Mouse (Mus musculus): ENCODE data around the gene Gm49510.
A peak's percentile ranks its signal among the peaks of the same experiment; 100 is the strongest.

Gene Gm49510

GRCm38 (mm10) chr15:78916052-78916826 lies 16.8 kb downstream of the Gm49510 start:
- DNase-seq: no peak

GRCm38 (mm10) chr15:78918126-78918525 lies 18.7 kb downstream of the Gm49510 start:
- no peak for DNase-seq

- no peak for DNase-seq
Observed at GRCm38 (mm10) chr15:78919914-78920313, 20.4 kb downstream of the Gm49510 start.

- DNase-seq: no peak
Observed at GRCm38 (mm10) chr15:78922700-78923099, 23.2 kb downstream of the Gm49510 start.

GRCm38 (mm10) chr15:78923585-78923984 lies 24.1 kb downstream of the Gm49510 start:
- no peak for DNase-seq

GRCm38 (mm10) chr15:78925129-78925528 lies 25.7 kb downstream of the Gm49510 start:
- DNase-seq: peak; percentile 39

GRCm38 (mm10) chr15:78926021-78926919 lies 26.8 kb downstream of the Gm49510 start, which contains the start of gene Lgals1:
Lgals1 (plus strand) TSS chr15:78926725.
- DNase-seq: peak; percentile 91

- peak; percentile 36 for DNase-seq
Observed at GRCm38 (mm10) chr15:78927021-78927787, 27.7 kb downstream of the Gm49510 start.

GRCm38 (mm10) chr15:78927788-78928457 lies 28.5 kb downstream of the Gm49510 start:
- DNase-seq: peak; percentile 55

- no peak for DNase-seq
Observed at GRCm38 (mm10) chr15:78928539-78928938, 29.1 kb downstream of the Gm49510 start.

- DNase-seq: no peak
Observed at GRCm38 (mm10) chr15:78930192-78930706, 30.8 kb downstream of the Gm49510 start.

GRCm38 (mm10) chr15:78930801-78931426 lies 31.4 kb downstream of the Gm49510 start:
- DNase-seq: no peak

GRCm38 (mm10) chr15:78931577-78931976 lies 32.1 kb downstream of the Gm49510 start:
- peak; percentile 55 for DNase-seq

- peak; percentile 89 for DNase-seq
Observed at GRCm38 (mm10) chr15:78934784-78935320, 35.4 kb downstream of the Gm49510 start, which contains the start of gene Nol12. Nol12 (plus strand) TSS chr15:78934933.

GRCm38 (mm10) chr15:78936403-78936802 lies 36.9 kb downstream of the Gm49510 start:
- no peak for DNase-seq

GRCm38 (mm10) chr15:78937311-78937710 lies 37.8 kb downstream of the Gm49510 start:
- DNase-seq: no peak

- no peak for DNase-seq
Observed at GRCm38 (mm10) chr15:78937963-78938362, 38.5 kb downstream of the Gm49510 start.

GRCm38 (mm10) chr15:78940325-78940724 lies 40.9 kb downstream of the Gm49510 start:
- no peak for DNase-seq

- peak; percentile 87 for DNase-seq
Observed at GRCm38 (mm10) chr15:78942663-78943062, 43.2 kb downstream of the Gm49510 start.

GRCm38 (mm10) chr15:78946232-78946631 lies 46.8 kb downstream of the Gm49510 start:
- no peak for DNase-seq

GRCm38 (mm10) chr15:78947657-78948056 lies 48.2 kb downstream of the Gm49510 start, which contains the start of gene Triobp:
Triobp (plus strand) TSS chr15:78947724.
- peak; percentile 83 for DNase-seq
